Mouse (Mus musculus) thymus, postnatal 10 days (tissue): ENCODE data around the gene Kirrel2.
A peak's percentile ranks its signal among the peaks of the same experiment; 100 is the strongest.

ENCODE experiments used
- DNase-seq, 2 experiments: peaks; one replicate each; pipeline ENCODE4 v3.0.0; 2021; ENCODE audit warnings: low spot score in 2 of 2

The Kirrel2 gene

DNA sequence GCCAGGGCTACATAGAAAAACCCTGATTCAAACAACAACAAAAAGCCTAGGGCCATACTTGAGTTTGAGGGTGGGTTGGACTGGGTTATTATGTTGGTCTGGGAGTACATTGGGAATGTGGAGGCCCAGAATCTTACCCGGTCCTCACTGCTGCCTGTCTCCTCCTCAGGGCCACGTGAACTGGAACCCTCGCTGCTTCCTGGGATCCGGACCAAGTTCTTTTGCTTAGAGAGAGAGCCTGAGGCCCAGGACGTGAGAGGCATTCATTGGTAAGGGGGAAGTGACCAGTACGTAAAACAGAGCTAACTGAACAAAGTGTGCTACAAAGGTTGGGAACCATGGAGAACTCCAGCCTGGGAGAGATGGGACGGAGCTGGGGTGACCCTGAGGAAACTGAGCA is 7.2 kb downstream of the Kirrel2 start:
- DNase-seq, result no peak

DNA sequence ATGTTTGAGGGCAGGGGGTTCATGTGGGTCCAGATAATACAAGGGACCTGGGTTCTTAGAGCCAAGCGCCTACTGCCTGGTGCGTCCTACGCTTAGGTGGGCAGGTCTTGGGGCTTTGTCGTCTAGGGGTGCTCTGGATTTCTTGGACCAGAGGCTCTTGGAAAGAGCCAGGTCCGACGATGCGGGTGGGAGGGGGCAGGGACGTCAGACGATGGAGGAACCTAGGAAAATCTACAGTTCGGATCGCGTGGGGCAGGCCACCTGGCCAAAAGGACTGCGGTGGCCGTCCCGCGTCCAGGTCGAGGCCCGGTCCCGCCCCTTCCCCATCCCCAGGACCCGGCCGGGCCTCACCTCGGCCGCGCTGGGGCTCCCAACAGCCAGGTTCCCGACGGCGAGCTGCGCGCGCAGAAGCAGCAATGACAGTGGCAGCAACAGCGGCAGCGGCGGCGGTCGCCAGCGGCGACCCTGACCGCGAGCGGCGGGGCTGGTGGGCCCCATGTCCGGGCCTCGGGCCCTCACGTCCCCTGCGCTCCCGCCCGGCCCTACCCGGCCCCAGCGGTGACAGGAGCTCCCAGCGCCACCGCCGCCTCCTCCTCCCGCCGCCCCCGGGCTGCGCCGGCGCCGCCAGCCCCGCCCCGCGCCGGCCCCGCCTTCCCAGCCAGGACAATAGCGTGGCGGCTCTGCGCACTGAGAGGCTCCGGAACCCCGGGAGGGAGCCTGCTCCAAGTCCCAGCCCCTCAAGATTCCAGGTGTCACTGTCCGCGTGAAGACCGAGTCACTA is 12.3 kb downstream of the Kirrel2 start, which contains the start of gene Aplp1:
Gene Aplp1, minus strand, starts transcription at position 565 of the 781 bp plus-strand sequence.
- DNase-seq, result peak in 1 of 2 experiments; percentile 35

DNA sequence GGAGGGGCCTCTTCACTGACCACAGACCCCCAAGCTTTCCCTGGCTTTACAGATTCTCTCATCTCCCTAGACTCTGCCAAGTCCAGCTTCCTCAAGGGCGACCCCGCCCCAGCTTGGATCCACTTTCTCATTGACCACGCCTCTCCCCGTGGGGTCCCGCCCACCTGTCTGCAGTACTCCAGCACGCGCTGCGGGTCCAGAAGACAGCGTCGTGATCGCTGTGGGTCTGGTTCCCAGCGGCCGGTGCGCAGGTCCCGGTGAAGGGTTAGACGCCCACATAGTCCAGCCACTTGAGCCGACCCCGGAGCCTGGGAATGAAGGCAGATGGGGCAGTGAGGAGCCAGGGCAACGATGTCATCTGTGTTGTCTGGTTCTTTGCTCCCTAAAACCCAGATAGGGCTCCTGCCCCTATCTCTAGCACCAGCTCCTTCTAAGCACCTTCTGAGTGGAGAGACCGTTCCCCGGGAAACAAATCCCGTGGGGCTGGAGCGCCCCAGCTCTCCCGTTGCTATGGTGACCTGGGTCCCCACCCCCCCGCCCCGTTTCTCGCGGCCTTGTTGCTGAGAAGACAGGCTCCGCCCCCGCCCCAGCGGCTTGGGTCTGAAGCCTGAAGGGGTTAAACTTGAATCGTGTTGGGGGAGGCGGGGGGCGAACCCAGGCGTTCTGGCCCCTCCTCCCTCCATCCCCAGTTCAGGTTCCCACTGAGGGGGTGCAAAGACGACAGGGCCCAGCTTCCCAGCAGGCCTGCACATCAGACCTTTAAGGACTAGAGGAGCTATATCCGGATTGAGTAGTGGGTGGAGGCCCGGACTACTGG is 13.1 kb downstream of the Kirrel2 start:
- no peak for DNase-seq

DNA sequence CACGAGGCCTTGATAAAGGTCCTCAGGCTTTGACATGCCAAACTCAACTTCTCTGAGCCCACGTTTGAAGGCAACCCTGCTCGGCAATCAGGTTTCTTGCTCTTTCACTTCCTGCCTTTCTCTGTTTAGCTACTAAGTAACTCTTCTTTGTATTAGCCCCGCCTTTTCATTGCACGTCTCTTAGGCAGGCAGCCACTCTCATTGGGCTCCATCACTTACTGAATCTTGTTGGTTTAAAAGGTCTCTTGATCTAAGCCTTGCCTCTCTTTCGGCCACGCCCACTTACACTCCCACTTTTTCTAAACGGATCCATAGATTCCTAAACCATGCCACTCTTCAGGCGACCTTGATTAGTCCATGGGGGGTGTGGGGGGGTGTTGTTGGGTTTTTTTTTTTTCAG is 13.8 kb downstream of the Kirrel2 start:
- DNase-seq, result no peak

DNA sequence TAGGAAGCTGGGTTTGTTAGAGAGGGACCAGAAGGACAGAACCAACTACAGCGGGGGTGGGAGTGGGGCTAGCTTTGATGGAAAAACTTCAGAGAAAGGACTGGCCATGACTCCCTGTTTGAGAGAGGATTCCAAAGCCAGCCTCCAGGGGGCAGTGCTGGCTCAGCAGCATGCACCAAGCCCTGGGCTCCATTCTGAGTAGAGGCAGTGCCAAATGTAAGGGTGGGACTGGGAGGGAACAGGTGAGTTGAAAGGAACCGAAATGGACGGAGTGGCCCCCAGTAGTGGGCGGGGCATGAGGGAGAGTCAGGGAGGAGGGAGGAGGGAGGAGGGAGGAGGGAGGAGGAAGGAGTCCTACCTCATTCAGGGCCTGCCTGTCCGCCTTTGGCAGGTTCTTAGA is 16.8 kb downstream of the Kirrel2 start:
- peak in 1 of 2 experiments; percentile 57 for DNase-seq

DNA sequence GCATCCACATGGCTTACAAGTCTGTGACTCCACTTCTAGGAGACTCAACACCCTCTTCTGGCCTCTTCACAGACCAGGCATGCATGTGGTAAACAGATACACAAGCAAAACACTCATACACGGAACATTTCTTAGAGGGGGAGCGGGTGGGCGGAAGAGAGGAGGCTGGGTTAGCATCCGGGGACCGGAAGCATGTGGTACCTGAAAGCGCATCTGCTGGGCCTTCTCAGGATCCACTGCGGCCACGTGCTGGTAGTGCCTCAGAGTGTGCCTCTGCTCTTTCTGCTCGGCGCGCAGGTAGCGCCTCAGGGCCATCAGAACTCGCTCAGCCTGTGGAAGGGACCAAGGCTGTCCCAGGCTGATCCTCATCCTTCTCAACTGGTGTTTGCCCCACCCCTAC is 17.8 kb downstream of the Kirrel2 start:
- no peak for DNase-seq

DNA sequence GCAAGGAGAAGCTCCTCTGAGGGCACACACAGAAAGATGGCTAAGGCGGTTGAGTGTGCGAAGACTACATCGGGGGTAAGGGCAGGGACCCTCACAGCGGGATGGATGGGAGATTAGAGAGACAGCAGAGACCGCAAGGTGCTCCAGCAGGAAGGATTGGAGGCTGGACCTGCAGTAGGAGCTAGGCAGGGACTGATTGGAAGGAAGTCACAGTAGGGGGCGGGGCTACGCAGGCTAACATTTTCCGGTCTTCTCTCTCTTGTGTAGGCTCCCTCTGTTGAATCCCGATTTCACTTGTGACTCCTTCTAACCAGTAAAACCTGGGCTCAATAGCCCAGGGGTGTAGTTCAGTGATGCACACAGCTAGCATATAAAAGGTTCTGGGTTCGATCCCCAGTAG is 20.6 kb downstream of the Kirrel2 start:
- no peak for DNase-seq

DNA sequence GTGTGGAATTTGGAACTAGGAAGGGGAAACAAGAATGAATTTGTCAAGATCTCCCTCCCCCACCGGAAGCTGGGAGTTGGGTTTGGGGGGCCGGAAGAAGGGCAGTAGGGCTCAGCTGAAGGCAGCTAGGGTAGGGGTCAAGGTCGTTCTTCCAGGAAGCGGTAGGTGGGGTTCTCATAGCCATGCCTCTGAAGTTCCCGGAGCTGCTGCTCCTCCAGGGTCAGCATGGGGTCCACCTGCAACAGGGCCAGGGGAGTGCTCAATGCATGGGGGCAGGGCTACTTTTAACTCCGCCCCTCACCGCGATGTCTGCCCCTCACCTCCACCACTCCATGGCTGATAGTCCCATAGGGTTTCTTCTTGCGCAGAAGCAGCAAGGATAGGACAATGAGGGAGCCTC is 22.3 kb downstream of the Kirrel2 start:
- no peak for DNase-seq

DNA sequence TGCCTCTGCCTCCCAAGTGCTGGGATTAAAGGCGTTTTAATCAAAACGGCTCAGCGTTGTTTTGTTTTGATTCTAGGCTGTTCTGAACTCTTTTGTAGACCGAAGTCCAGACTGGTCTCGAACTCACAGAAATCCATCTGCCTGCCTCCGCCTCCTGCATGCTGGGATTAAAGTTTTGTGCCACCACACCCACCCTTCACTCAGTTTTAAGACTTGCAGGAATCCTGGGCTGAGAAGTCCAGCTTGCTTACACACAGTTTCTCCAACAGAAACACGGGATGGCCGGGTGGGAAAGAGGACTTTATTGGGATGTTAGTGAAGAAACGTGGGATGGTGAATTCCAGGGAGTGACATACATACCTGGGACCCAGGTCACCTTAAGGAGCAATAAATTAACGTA is 22.8 kb downstream of the Kirrel2 start:
- DNase-seq, result no peak

DNA sequence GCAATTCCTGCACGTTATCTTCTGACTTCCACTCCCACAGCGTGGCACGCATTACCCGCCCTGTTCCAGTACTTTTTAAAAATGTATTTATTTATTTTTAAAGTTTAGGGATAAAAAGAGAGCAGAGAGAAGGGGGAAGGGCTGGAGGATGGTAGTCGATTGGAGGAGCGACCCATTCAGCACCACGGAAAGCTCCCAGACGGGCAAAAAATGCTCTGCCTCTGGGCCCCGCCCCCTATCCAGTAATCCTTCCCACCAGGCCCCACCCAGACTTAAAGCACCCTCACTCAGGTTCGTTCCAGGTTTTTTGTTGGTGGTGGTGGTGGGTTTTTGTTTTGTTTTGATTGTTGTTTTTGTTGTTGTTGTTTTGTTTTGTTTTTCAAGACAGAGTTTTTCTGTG is 23.3 kb downstream of the Kirrel2 start:
- peak in 1 of 2 experiments; percentile 43 for DNase-seq

DNA sequence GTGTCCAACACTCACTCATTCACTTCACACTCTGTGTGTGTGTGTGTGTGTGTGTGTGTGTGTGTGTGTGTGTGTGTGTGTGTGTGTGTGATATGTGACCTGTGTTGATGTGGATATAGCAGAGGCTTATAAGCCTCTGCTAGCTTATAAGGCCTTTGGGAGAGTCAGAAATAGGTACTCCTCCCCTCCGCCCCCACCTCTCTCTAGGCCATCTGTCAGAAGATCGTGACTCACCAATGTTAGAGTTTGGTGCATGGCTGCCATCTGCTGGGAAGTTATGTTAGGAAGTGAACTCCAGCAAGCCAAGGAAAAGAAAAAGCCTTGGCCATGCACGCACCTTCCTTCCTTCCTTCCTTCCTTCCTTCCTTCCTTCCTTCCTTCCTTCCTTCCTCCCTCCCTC is 25.7 kb downstream of the Kirrel2 start:
- peak; percentile 49 to 70 for DNase-seq

DNA sequence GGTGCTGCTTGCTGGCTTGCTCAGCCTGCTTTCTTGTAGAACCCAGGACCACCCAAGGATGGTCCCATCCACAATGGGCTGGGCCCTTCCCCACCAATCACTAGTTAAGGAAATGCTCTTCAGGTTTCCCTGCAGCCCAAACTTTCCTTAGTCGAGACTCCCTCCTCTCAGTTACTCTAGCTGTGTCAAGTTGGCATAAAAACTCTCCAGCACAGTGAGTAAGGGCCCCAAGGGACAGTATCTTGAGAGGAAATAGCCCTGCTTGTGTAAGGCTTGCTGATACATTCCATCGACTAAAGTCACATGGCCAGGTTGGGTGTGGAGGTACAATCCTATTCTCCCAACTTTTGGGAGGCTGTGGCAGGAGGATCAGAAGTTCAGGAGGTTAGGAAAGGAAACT is 27.3 kb downstream of the Kirrel2 start:
- no peak for DNase-seq

DNA sequence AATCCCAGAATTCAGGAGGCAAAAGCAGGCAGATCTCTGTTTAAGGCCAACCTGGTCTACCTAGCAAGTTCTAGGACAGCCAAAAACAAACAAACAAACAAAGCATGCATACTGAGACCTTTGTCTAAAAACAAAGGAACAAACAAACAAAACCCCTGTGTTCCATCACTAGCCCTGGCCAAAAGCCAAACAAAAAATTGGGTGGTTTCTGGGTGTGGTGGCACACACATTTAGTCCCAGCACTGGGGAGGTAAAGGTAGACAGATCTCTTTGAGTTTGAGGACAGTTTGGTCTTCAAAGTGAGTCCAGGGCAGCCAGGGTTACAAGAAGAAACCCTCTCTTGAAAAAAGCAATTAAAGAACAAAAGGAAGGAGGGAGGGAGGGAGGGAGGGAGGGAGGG is 28.2 kb downstream of the Kirrel2 start:
- DNase-seq, result no peak

DNA sequence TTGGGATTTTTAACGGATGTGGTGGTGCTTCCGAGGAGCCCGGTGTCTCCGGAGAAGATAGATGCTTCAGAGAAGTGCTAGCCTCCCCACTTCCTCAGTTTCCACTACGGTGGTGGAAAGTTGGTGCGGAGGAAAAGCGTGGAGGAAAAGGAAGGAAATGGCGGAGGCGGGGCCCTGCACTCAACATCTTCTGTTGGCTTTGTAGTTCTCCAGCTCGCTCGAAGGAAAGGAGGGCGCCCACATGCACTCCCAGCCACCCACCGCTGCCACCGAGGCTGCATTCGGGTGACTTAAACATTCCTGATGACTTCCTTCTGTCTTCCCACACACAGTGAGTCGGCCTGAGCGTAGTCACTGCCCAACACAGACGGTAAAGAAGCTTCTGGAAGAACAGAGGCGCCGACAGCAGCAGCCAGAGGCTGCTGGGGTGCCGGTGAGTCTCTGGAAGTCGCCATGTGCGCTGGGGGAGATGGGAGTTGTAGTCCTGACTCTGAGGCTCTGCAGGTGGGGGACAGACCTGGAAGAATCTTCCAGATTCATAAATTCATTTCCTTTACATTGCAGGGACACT is 34.3 kb downstream of the Kirrel2 start:
- peak; percentile 52 to 56 for DNase-seq

DNA sequence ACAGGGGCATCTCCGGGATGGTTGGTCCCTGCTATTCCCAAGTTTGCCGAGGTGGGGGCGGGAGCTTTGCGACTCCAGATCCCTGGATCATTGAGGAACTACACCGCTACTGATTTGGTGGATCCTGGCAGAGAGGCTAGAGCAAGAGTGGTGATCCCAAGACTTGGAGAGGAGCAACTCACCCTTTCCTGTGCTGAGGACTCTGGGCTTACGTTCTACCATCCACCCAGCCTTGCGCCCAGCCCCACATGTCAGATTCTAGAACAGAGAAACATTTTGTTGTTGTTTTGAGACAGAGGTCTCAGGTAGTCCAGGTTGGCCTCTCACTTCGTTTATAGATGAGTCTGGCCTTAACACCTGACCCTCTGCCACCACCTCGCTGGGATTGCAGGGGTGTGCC is 34.9 kb downstream of the Kirrel2 start:
- DNase-seq, result peak in 1 of 2 experiments; percentile 29

DNA sequence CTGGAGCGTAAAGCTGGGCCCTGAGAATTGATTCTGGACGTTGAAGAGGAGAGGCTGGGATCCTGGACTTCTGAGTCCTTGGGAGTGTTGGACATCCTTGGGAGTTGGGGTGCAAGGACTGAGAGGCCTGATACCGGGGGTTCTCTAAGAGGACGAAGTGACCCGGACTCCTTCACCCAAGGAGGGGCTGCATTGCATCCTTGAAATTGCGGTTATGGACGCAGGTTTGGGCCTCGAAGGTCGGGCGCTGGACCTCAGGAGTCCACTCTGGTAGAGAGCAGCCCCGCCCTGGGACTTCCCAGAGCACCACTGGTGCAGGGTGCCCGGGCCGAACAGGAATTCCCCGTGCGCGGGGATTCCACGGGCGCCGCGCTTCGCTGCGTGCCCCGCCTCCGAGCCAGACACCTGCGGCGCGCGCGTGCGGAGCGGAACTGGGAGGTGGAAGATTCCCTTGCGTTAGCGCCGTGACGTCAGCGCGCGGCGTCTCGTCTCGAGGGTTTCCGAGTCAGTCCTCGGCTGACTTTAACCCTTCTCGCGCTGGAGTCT is 35.5 kb downstream of the Kirrel2 start:
- peak; percentile 93 to 95 for DNase-seq

DNA sequence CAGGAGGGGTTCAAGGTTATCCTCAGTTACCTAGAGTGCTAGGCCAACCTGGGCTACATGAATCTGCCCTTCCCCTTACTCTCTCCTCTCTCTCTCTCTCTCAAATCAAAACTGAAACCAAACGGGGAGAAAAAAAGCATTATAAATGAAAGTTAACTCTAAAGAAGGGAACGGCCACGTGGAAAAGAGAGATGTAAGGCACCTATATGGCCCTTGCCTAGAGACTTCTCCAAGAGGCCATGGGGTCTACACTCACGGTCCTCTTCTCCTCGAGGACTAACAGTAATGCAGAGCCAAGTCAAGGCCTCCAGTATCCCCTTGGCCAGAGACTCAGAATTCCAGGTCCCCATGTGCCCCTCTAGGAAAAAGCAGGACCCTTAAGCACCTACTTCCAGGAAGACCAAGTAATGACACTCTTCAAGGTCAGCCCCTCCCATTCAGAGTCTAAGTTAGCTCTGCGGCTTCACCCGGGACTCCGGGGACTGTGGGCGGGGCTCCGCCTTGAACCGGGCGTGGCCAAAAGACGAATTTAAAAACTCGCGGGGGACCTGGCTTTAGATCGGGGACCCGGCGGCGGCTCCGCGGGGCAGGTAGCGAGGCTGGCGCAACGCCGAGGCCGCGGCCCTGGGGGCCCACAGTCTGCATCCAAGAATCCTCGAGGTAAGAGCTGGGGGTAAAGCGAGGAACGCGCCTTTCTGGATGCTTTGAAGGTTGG is 36.2 kb downstream of the Kirrel2 start, which contains the start of gene Nfkbid:
Gene Nfkbid, plus strand, starts transcription at position 558 of the 715 bp plus-strand sequence.
- peak; percentile 88 to 91 for DNase-seq

DNA sequence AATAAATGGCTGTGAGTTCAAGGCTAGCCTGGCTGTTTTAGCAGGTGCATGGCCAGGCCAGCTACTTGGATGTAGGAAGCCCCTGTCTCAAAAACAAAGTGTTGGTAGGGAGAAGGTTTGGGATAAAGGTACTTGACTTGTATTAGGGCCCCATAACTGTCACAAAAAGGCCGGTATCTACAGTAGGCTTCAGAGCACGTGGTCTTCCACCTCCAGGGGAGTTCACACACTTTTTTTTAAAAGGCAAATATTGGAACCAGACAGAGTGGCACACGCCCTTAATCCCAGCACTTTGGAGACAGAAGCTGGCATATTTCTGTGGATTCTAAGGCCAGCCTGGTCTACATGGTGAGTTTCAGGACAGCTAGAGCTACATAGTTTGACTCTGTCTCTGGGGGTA is 36.8 kb downstream of the Kirrel2 start:
- DNase-seq, result no peak

DNA sequence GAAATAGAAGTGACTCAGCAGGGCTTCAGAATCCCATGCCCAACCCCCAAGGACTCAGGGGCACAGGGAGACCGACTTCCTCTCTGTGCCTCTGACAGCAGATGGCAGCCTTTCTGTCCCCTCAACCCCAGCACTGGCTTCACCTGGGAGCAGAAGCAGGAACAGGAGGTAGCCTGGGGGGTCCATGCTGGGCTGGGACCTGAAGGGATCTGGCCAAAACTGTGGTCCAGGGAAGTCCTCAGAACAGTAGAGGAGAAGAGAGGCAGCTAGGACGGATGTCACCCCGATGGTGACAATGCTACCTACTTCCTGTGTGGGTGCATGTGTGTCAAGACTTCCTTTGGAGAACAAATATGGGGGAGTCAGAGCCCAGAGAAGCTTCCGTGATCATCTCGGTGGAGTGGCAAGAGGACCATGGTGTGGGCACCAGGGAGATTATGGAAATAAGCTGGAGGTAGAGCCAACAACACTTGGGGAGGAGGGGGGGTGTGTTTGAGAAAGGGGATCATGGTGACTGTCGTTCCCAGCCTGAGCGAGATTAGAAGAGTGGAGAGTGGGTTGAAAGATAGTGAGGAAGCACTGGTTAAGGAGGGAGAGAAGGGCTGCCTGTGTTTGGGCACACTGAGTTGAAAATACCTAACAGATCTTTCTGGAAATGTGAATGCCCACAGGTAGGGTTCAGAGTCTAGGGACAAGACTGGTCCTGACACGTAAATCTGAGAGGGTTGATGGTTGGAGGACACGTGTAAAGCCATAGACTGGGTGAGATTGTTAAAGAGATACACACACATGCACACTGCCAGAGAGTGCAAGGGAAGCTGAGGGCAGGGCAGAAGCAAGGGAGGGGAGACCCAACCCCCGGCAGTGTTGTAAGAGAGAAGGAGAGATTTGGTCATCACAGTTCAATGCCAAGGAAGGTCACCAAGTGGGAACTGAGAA is 37.7 kb downstream of the Kirrel2 start, which contains the start of gene Hcst:
Gene Hcst, minus strand, starts transcription at position 294 of the 939 bp plus-strand sequence.
- peak; percentile 51 to 52 for DNase-seq

DNA sequence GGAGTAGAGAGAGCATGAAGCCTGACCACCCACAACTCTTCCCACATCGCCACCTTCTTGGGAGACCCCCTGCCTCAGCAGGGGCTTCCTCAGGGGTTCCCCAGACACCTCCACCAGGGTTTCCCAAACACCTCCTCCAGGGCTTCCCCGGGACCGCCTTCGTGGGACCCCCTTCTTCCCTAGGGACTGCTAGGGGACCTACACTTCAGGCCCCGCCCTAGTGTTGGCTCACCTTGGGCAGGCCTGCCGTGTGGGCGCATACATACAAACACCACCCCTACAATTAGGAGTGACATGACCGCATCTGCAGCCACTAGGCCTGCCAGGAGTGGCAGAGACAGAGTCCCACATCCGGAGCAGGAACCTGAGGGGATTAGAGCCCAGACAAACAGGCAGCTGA is 39.6 kb downstream of the Kirrel2 start:
- DNase-seq, result peak; percentile 47
